Mouse (Mus musculus) embryonic facial prominence, embryonic 14.5 days (tissue): ENCODE results near the gene Dvl1. TPM values are rescaled to one million over a fixed set of nuclear protein-coding genes. Genes with fewer than 3 reads are reported as not detected.
A peak's percentile ranks its signal among the peaks of the same experiment; 100 is the strongest.

Source experiments
- ATAC-seq: fragments of 200-750 bp; cut with Nextera tagmentation; 2 replicates; pipeline ENCODE4 v1.8.0; 2017; ENCODE audit warnings: low read depth, moderate number of reproducible peaks, moderate TSS enrichment
- DNase-seq: peaks from one replicate; pipeline ENCODE4 v3.0.0-alpha.2; 2015; ENCODE audit warnings: low spot score
- H3K27ac ChIP-seq: fragments of 300-500 bp; sonication (generic); replicated peaks from 2 replicates; pipeline ENCODE4 v1.5.1; 2014; ENCODE audit warnings: low read depth, mild to moderate bottlenecking, low read length, moderate library complexity
- H3K27me3 ChIP-seq: fragments of 300-500 bp; sonication (generic); replicated peaks from 2 replicates; pipeline ENCODE4 v1.6.1; 2014; ENCODE audit warnings: low read length; ENCODE audit not compliant: control insufficient read depth, insufficient read depth
- H3K36me3 ChIP-seq: fragments of 300-500 bp; sonication (generic); 2 replicates; pipeline ENCODE4 v1.6.1; 2014; ENCODE audit warnings: low read length, mixed read lengths; ENCODE audit not compliant: control insufficient read depth, insufficient read depth
- H3K4me1 ChIP-seq: fragments of 300-500 bp; sonication (generic); 2 replicates; pipeline ENCODE4 v1.6.1; 2014; ENCODE audit warnings: antibody characterized with exemption, low read length; ENCODE audit not compliant: control insufficient read depth, insufficient read depth
- H3K4me2 ChIP-seq: fragments of 300-500 bp; sonication (generic); 2 replicates; pipeline ENCODE4 v1.6.1; 2014; ENCODE audit warnings: low read depth, mild to moderate bottlenecking, low read length, moderate library complexity, mixed read lengths
- H3K4me3 ChIP-seq: fragments of 300-500 bp; sonication (generic); 2 replicates; pipeline ENCODE4 v1.5.1; 2014; ENCODE audit warnings: low read depth, mild to moderate bottlenecking, low read length
- H3K9ac ChIP-seq: fragments of 300-500 bp; sonication (generic); 2 replicates; pipeline ENCODE4 v1.6.1; 2014; ENCODE audit warnings: low read depth, mild to moderate bottlenecking, low read length, moderate library complexity, mixed read lengths
- H3K9me3 ChIP-seq: fragments of 300-500 bp; sonication (generic); 2 replicates; pipeline ENCODE4 v1.6.1; 2016; ENCODE audit warnings: low read length; ENCODE audit not compliant: control insufficient read depth
- WGBS: fragments of 180-500 bp; shearing (Covaris S2); extraction: QIAGEN DNeasy Blood & Tissue Kit; methylation state at CpG from one replicate; pipeline ENCODE4 v1.1.7; 2014; 5-methylcytosine and 5-hydroxymethylcytosine counted together
- polyA plus RNA-seq: library from polyadenylated mRNA; unstranded; fragments of >200 nt; fragmentation: Nextera tagmentation; extraction: Ambion mirVana; gene quantifications from 2 replicates; pipeline ENCODE4 v1.2.1, GENCODE M21; 2014

Dvl1 gene
- 9.7 and 12.0 TPM in 2 replicates for polyA plus RNA-seq

GRCm38 (mm10) chr4:155846871-155847578, at the start of gene Dvl1:
Gene Dvl1, plus strand, starts transcription at chr4:155847402.
- H3K27ac ChIP-seq, result peak within 1 kb of the TSS; percentile 72
- H3K4me3 ChIP-seq, result peak within 1 kb of the TSS; percentile 86
- DNase-seq, result peak; percentile 94
- peak; percentile 92 for ATAC-seq
- 8% methylated on average over 12 of the region's 65 CpGs for WGBS
- peak within 1 kb of the TSS; percentile 96 for H3K4me2 ChIP-seq
- H3K9me3 ChIP-seq, result no peaks in the 10 kb centered on the region
- no peaks in the 10 kb centered on the region for H3K27me3 ChIP-seq
- peaks cover 15% of the 10 kb centered on the region for H3K4me1 ChIP-seq
- peak within 1 kb of the TSS; percentile 80 for H3K9ac ChIP-seq
- peaks cover 8% of the 10 kb centered on the region; the same call in 1 of the 2 replicates for H3K36me3 ChIP-seq

GRCm38 (mm10) chr4:155802075-155802474, 45.1 kb upstream of the Dvl1 start:
- peaks cover 20% of the 10 kb centered on the region for H3K36me3 ChIP-seq
- no peak overlapping the region for H3K27ac ChIP-seq
- ATAC-seq (no peak), DNase-seq (no peak)
- no peak overlapping the region for H3K4me3 ChIP-seq
- no peak overlapping the region for H3K9ac ChIP-seq
- no peaks in the 10 kb centered on the region for H3K9me3 ChIP-seq
- peaks cover 7% of the 10 kb centered on the region; the same call in 1 of the 2 replicates for H3K4me1 ChIP-seq
- WGBS, result 90% methylated on average over 1 of the region's 1 CpGs
- H3K27me3 ChIP-seq, result no peaks in the 10 kb centered on the region
- H3K4me2 ChIP-seq, result no peak overlapping the region

GRCm38 (mm10) chr4:155802741-155803339, 44.4 kb upstream of the Dvl1 start, which contains the start of gene Mrpl20:
Gene Mrpl20, plus strand, starts transcription at chr4:155802878.
- Histone ChIP-seq H3K27ac (peak within 1 kb of the TSS; percentile 39), H3K36me3 (peaks cover 27% of the 10 kb centered on the region), H3K9me3 (no peaks in the 10 kb centered on the region), H3K4me2 (peak within 1 kb of the TSS; percentile 58), H3K4me1 (peaks cover 7% of the 10 kb centered on the region; the same call in 1 of the 2 replicates), H3K4me3 (peak within 1 kb of the TSS; percentile 84), H3K9ac (peak within 1 kb of the TSS; percentile 88), H3K27me3 (no peaks in the 10 kb centered on the region)
- peak; percentile 54 for DNase-seq
- no peak for ATAC-seq
- 10% methylated on average over 12 of the region's 12 CpGs for WGBS

GRCm38 (mm10) chr4:155803340-155804041, 43.7 kb upstream of the Dvl1 start:
- DNase-seq (peak; percentile 95), ATAC-seq (peak; percentile 99)
- no peaks in the 10 kb centered on the region for H3K27me3 ChIP-seq
- H3K4me1 ChIP-seq, result peaks cover 7% of the 10 kb centered on the region; the same call in 1 of the 2 replicates
- WGBS, result under 1% methylated on average over 44 of the region's 58 CpGs
- H3K9ac ChIP-seq, result peak overlapping the region; percentile 88
- H3K9me3 ChIP-seq, result no peaks in the 10 kb centered on the region
- H3K4me2 ChIP-seq, result peak overlapping the region; percentile 58
- H3K36me3 ChIP-seq, result peaks cover 33% of the 10 kb centered on the region
- peak overlapping the region; percentile 39 for H3K27ac ChIP-seq
- H3K4me3 ChIP-seq, result peak overlapping the region; percentile 84

GRCm38 (mm10) chr4:155807841-155808240, 39.4 kb upstream of the Dvl1 start:
- no peak overlapping the region for H3K9ac ChIP-seq
- H3K27me3 ChIP-seq, result no peaks in the 10 kb centered on the region
- peaks cover 62% of the 10 kb centered on the region for H3K36me3 ChIP-seq
- ATAC-seq (no peak), DNase-seq (no peak)
- H3K27ac ChIP-seq, result no peak overlapping the region
- no peaks in the 10 kb centered on the region for H3K9me3 ChIP-seq
- H3K4me3 ChIP-seq, result no peak overlapping the region
- no peak overlapping the region for H3K4me2 ChIP-seq
- 87% methylated on average over 3 of the region's 3 CpGs for WGBS
- peaks cover 12% of the 10 kb centered on the region for H3K4me1 ChIP-seq

- H3K9me3 ChIP-seq, result no peaks in the 10 kb centered on the region
- peak within 1 kb of the TSS; percentile 100 for H3K4me3 ChIP-seq
- peak within 1 kb of the TSS; percentile 78 for H3K4me2 ChIP-seq
- peak; percentile 99 for ATAC-seq
- peak within 1 kb of the TSS; percentile 93 for H3K27ac ChIP-seq
- H3K36me3 ChIP-seq, result peaks cover 77% of the 10 kb centered on the region
- 2% methylated on average over 34 of the region's 60 CpGs for WGBS
- peak within 1 kb of the TSS; percentile 100 for H3K9ac ChIP-seq
- peaks cover 14% of the 10 kb centered on the region for H3K4me1 ChIP-seq
- DNase-seq, result peak; percentile 98
- H3K27me3 ChIP-seq, result no peaks in the 10 kb centered on the region
These were observed 35.1 kb upstream of the Dvl1 start, which contains the start of gene Ccnl2 for GRCm38 (mm10) chr4:155811929-155812664. Gene Ccnl2, plus strand, starts transcription at chr4:155812489.

- Histone ChIP-seq H3K9ac (peak overlapping the region; percentile 100), H3K4me2 (peak overlapping the region; percentile 78), H3K36me3 (peaks cover 77% of the 10 kb centered on the region), H3K27me3 (no peaks in the 10 kb centered on the region), H3K4me3 (peak overlapping the region; percentile 100), H3K4me1 (peaks cover 14% of the 10 kb centered on the region), H3K27ac (peak overlapping the region; percentile 93), H3K9me3 (no peaks in the 10 kb centered on the region)
- 1% methylated on average over 15 of the region's 49 CpGs for WGBS
- peak; percentile 33 for DNase-seq
- ATAC-seq, result peak; percentile 15
These were observed 34.5 kb upstream of the Dvl1 start for GRCm38 (mm10) chr4:155812665-155813181.

GRCm38 (mm10) chr4:155817533-155817932, 29.7 kb upstream of the Dvl1 start:
- Histone ChIP-seq H3K4me1 (peaks cover 10% of the 10 kb centered on the region), H3K36me3 (peaks cover 89% of the 10 kb centered on the region), H3K27ac (no peak overlapping the region), H3K27me3 (no peaks in the 10 kb centered on the region), H3K9ac (no peak overlapping the region), H3K9me3 (no peaks in the 10 kb centered on the region), H3K4me3 (no peak overlapping the region), H3K4me2 (no peak overlapping the region)
- WGBS, result 81% methylated on average over 4 of the region's 4 CpGs
- DNase-seq (no peak), ATAC-seq (no peak)
